Mouse (Mus musculus) bone marrow, adult 2 months (tissue): Measurements from ENCODE around the gene Ccdc57.

ENCODE experiments used
- CTCF ChIP-seq: fragments of 200-500 bp; IDR thresholded peaks from 2 replicates; pipeline ENCODE4 v1.5.1; 2011; ENCODE audit warnings: low read length, control low read depth; ENCODE audit not compliant: control insufficient read depth, insufficient read depth
- POLR2A ChIP-seq: fragments of 200-500 bp; IDR thresholded peaks from 2 replicates; pipeline ENCODE4 v1.6.1; 2011; ENCODE audit warnings: low read depth, mild to moderate bottlenecking, control low read depth, low read length, borderline replicate concordance; ENCODE audit not compliant: control insufficient read depth

GRCm38 (mm10) chr11:120959066-120959465 is 26.4 kb upstream of the Ccdc57 start:
- TF ChIP-seq CTCF (no peak), POLR2A (no peak; the same call in 1 of the 2 replicates)
